Mouse (Mus musculus): Measurements from ENCODE around the gene Isg20l2. TPM values are rescaled to one million over a fixed set of nuclear protein-coding genes. Genes with fewer than 3 reads are reported as not detected.

Gene Isg20l2
- total RNA-seq, 2 experiments from 2014 or later = 10.7 to 15.0 TPM

- DNase-seq = peak; percentile 73
These were observed 19.5 kb upstream of the Isg20l2 start for GRCm38 (mm10) chr3:87910573-87911141.

GRCm38 (mm10) chr3:87913491-87913890 lies 16.6 kb upstream of the Isg20l2 start:
- no peak for DNase-seq

GRCm38 (mm10) chr3:87913891-87914290 lies 16.2 kb upstream of the Isg20l2 start:
- no peak for DNase-seq

- no peak for DNase-seq
These were observed 13.1 kb upstream of the Isg20l2 start for GRCm38 (mm10) chr3:87916990-87917389.

- DNase-seq = no peak
These were observed 11.6 kb upstream of the Isg20l2 start for GRCm38 (mm10) chr3:87918551-87918950.

- DNase-seq = peak; percentile 57
These were observed 10.6 kb upstream of the Isg20l2 start, which contains the start of gene Mrpl24 for GRCm38 (mm10) chr3:87919336-87920108. Mrpl24 (plus strand) TSS chr3:87919506.

GRCm38 (mm10) chr3:87920270-87920943 lies 9.7 kb upstream of the Isg20l2 start:
- DNase-seq = no peak

- no peak for DNase-seq
These were observed 5.1 kb upstream of the Isg20l2 start for GRCm38 (mm10) chr3:87924996-87925395.

- no peak for DNase-seq
These were observed 2.7 kb upstream of the Isg20l2 start for GRCm38 (mm10) chr3:87927452-87927851.

- DNase-seq = no peak
These were observed 605 bp upstream of the Isg20l2 start for GRCm38 (mm10) chr3:87929341-87930077.

GRCm38 (mm10) chr3:87934026-87934425 lies 3.9 kb downstream of the Isg20l2 start:
- no peak for DNase-seq

- DNase-seq = no peak
These were observed 4.4 kb downstream of the Isg20l2 start for GRCm38 (mm10) chr3:87934501-87934900.

GRCm38 (mm10) chr3:87935201-87935600 lies 5.1 kb downstream of the Isg20l2 start:
- DNase-seq = no peak

- DNase-seq = peak; percentile 95
These were observed 5.7 kb downstream of the Isg20l2 start for GRCm38 (mm10) chr3:87935776-87936175.

GRCm38 (mm10) chr3:87940611-87941010 lies 10.5 kb downstream of the Isg20l2 start:
- DNase-seq = no peak

- no peak for DNase-seq
These were observed 12.4 kb downstream of the Isg20l2 start for GRCm38 (mm10) chr3:87942471-87942870.

GRCm38 (mm10) chr3:87943586-87943985 lies 13.5 kb downstream of the Isg20l2 start:
- no peak for DNase-seq

GRCm38 (mm10) chr3:87944838-87945600 lies 14.9 kb downstream of the Isg20l2 start:
- DNase-seq = no peak

- no peak for DNase-seq
These were observed 15.8 kb downstream of the Isg20l2 start for GRCm38 (mm10) chr3:87945781-87946540.

GRCm38 (mm10) chr3:87946541-87946860 lies 16.4 kb downstream of the Isg20l2 start:
- no peak for DNase-seq
